Mouse (Mus musculus) lung, adult 2 months (tissue): ENCODE measurements around the gene Eml6. TPM values are rescaled to one million over a fixed set of nuclear protein-coding genes. Genes with fewer than 3 reads are reported as not detected.
"Not testable (repeated sequence)": the region's sequence is repeated elsewhere in the genome, so short reads cannot be mapped to it uniquely, and the experiment has no call there.

Source experiments
- DNase-seq: peaks from one replicate; pipeline ENCODE4 v3.0.0; 2022
- H3K4me1 ChIP-seq: fragments of 200-500 bp; 2 replicates; pipeline ENCODE4 v1.6.1; 2011; ENCODE audit warnings: low read length; ENCODE audit not compliant: control insufficient read depth, insufficient read depth
- H3K4me3 ChIP-seq: fragments of 200-500 bp; replicated peaks from 2 replicates; pipeline ENCODE3; 2011; ENCODE audit warnings: low read depth, mild to moderate bottlenecking, control low read depth, low read length; ENCODE audit errors: extremely low read depth
- CTCF ChIP-seq: fragments of 200-500 bp; IDR thresholded peaks from 2 replicates; pipeline ENCODE4 v1.5.1; 2011; ENCODE audit warnings: mild to moderate bottlenecking, low read length, control low read depth; ENCODE audit not compliant: insufficient read depth
- POLR2A ChIP-seq: fragments of 200-500 bp; IDR thresholded peaks from 2 replicates; pipeline ENCODE4 v1.6.1; 2011; ENCODE audit warnings: low read depth, mild to moderate bottlenecking, control low read depth, low read length, borderline replicate concordance; ENCODE audit errors: extremely low read depth
- WGBS: fragments of 180-500 bp; shearing (Covaris S2); methylation state at CpG from one replicate; pipeline ENCODE4 v1.1.7; 2018; 5-methylcytosine and 5-hydroxymethylcytosine counted together
- polyA plus RNA-seq: library from polyadenylated mRNA; depleted of rRNA; stranded (reverse); fragments of >200 nt; gene quantifications from 2 replicates; pipeline ENCODE4 v1.2.3, GENCODE M21; 2012

Eml6 gene
- polyA plus RNA-seq, 1 experiment = 4.3 TPM

DNA sequence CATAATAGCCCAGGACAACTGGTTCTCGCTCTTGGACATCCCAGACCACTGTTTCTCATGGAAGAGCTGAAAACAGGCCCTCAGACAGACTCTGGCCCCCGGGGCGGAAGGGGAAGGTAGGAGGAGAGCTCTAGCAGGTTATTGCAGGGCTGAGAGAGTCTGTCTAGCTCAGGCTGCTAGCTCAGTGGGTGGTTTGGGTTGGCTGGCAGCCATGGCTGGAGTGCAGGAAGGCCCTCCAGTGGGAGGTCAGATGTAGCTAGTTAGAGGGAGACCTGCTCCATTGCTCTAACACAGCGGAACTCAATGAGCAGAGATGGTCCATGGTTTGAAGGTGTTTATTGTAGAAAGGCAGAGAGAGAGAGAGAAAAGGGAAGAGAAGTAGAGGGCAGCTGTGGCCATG lies 112.7 kb downstream of the Eml6 start:
- Histone ChIP-seq H3K4me3 (no peak overlapping the region), H3K4me1 (no peaks in the 10 kb centered on the region; the same call in 1 of the 2 replicates)
- TF ChIP-seq POLR2A (no peak), CTCF (no peak)
- DNase-seq = no peak
- whole genome bisulfite sequencing = 82% methylated on average over 4 of the region's 4 CpGs

DNA sequence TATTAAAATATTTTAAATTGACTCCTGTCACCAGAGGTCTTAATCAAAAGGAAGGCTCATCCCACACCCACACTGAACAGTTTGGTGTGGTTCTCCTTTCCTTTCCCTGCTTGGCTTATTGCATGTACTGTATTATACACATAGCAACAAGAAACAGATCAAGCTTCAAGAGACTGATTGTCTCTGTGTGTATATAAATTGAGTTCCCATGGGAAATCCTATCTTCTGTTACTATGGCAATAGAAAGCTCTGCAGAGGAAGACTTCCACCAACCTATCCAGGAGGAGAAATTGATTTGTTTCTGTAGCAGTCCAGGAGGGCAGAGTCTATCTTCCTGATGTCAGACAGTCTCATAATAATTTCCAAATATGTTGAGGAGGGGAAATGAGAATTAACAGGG lies 116.5 kb downstream of the Eml6 start:
- DNase-seq = no peak
- Histone ChIP-seq H3K4me1 (no peaks in the 10 kb centered on the region; the same call in 1 of the 2 replicates), H3K4me3 (no peak overlapping the region)
- no peak for TF ChIP-seq CTCF
- TF ChIP-seq POLR2A = no peak

DNA sequence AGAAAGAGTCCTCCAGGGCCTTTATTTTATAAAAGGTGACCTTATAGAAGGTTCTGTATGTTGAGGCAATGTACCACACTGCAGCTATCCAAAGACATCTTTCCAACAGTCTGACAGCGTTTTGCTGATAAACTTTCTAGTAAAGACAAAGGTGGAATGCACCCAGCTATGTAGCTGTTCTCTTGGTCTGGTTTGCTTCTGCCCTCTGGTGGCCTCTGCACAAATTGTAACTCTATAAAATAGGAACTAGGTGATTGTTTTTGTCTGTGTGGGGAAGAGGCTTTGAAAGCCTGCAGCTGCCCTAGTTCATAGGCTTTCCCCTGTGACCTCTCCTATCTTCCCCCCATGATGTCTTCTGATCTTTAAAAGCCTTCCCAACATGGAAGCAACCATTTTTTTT lies 140.7 kb downstream of the Eml6 start:
- WGBS = 2% methylated on average over 1 of the region's 1 CpGs
- TF ChIP-seq POLR2A = no peak
- peak; percentile 30; the same call in 1 of the 2 replicates for TF ChIP-seq CTCF
- DNase-seq = peak; percentile 25
- Histone ChIP-seq H3K4me3 (no peak overlapping the region), H3K4me1 (no peaks in the 10 kb centered on the region)

DNA sequence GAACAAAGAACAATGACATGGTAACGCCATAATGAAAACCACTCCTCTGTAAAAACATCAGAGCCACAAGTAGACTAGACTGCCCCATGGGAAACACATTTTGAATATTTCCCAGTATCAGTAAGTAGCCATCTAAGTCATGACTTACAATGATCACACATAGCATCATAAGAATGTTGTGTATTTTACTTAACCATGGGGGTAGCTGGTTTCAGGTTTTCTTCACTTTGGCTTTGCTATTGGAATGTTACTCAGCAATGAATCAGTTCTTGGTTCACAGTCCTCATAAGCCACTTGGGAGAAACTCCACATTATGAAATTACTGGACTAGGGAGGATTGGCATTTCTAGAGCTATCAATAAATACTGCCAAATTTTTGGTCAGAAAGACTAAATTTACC lies 141.5 kb downstream of the Eml6 start:
- TF ChIP-seq POLR2A (no peak), CTCF (no peak)
- no peaks in the 10 kb centered on the region for H3K4me1 ChIP-seq
- no peak overlapping the region for H3K4me3 ChIP-seq
- no peak for DNase-seq
- WGBS = 28% methylated on average over 1 of the region's 1 CpGs

DNA sequence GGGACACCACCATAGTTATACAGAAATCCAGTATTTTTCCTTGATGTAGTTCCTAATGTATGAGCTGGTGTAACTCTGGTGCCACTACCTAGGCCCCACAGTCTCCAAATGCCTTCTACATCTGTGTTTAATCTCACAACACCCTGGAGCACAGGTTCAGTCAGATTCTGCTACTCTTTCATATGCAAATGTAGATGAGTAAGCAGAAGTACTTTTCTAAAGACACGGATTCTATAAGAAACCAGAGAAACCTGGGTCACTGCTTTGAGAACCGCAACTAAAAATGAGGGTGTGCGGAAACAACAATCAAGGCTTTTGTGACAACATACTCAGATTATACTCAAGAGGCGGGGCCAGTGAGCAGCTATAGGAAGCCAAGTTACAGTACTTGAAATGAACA lies 142.8 kb downstream of the Eml6 start:
- H3K4me1 ChIP-seq = no peaks in the 10 kb centered on the region
- no peak for DNase-seq
- 79% methylated on average over 4 of the region's 4 CpGs for WGBS
- H3K4me3 ChIP-seq = no peak overlapping the region
- TF ChIP-seq POLR2A = no peak
- no peak for TF ChIP-seq CTCF

DNA sequence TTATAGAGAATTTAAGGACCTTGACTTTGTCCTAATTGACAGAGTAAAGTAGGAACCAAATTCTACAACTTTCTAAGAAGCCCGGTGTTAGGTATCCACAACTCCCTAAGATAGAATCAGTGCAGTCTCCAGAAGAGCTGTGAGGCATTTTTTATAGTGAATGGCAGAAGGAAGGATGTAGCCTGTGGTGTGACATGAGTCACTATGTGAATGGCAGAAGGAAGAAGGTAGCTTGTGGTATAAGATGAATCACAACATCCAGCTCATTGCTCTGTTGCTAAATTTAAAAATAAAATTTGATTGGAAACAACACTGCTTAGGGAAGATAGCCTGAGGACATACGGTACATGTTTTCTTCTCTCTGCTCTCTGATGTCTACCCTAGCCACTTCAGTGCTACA lies 146.2 kb downstream of the Eml6 start:
- TF ChIP-seq CTCF (no peak), POLR2A (no peak)
- WGBS = 80% methylated on average over 2 of the region's 2 CpGs
- Histone ChIP-seq H3K4me1 (no peaks in the 10 kb centered on the region), H3K4me3 (no peak overlapping the region)
- no peak for DNase-seq

GRCm38 (mm10) chr11:29877981-29878380 lies 147.9 kb downstream of the Eml6 start:
- no peak for DNase-seq
- 96% methylated on average over 1 of the region's 1 CpGs for WGBS
- H3K4me1 ChIP-seq = no peaks in the 10 kb centered on the region
- no peak overlapping the region for H3K4me3 ChIP-seq
- TF ChIP-seq POLR2A (no peak), CTCF (no peak)

- Histone ChIP-seq H3K4me1 (no peaks in the 10 kb centered on the region), H3K4me3 (no peak overlapping the region)
- no peak for DNase-seq
- TF ChIP-seq CTCF (no peak), POLR2A (no peak)
- 75% methylated on average over 3 of the region's 3 CpGs for WGBS
Observed at GRCm38 (mm10) chr11:29877280-29877679, 148.6 kb downstream of the Eml6 start.

- H3K4me3 ChIP-seq, H3K4me1 ChIP-seq, DNase-seq: not testable (repeated sequence)
- 68% methylated on average over 1 of the region's 1 CpGs for WGBS
Observed at GRCm38 (mm10) chr11:29874781-29875180, 151.1 kb downstream of the Eml6 start.

- H3K4me1 ChIP-seq = no peaks in the 10 kb centered on the region
- WGBS = 82% methylated on average over 2 of the region's 2 CpGs
- H3K4me3 ChIP-seq = no peak overlapping the region
- no peak for DNase-seq
- no peak for TF ChIP-seq CTCF
- TF ChIP-seq POLR2A = no peak
Observed at GRCm38 (mm10) chr11:29870174-29870573, 155.7 kb downstream of the Eml6 start.

DNA sequence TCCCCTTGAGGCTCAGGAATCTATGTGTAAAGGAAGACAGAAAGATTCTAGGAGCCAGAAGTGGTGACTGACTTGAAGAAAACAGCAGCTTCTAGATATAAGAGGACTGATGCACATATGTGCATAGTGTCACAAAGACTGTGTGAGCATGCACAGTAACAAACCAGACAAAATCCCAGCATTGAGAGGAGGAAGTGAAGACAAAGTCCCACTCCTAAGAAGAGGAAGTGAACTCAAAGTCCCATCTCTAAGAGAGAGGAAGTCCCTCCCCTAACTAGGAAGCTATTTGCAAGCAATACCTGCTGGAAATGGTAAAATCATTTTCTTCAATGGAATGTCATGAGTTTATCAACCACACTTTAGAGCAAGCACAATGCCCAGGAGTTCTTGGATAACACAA lies 161.6 kb downstream of the Eml6 start:
- H3K4me3 ChIP-seq = no peak overlapping the region
- TF ChIP-seq POLR2A (no peak), CTCF (no peak)
- DNase-seq = no peak
- H3K4me1 ChIP-seq = no peaks in the 10 kb centered on the region
